Mouse (Mus musculus): Measurements from ENCODE around the gene Dbx2.

- TF ChIP-seq CTCF (IDR thresholded peaks at IDR 0.05; ENCODE audit: extremely low read depth, insufficient read depth, low read length) (no peak), POLR2A (IDR thresholded peaks at IDR 0.05; ENCODE audit: extremely low read depth, insufficient read depth, low read length) (no peak)
Measured at GRCm38 (mm10) chr15:95699371-95699770, 43.6 kb upstream of the Dbx2 start.
